Mouse (Mus musculus) ovary, postnatal 10 days (tissue): ENCODE results near the gene Atxn3.
"Not testable (repeated sequence)": the region's sequence is repeated elsewhere in the genome, so short reads cannot be mapped to it uniquely, and the experiment has no call there.

Source experiments
- DNase-seq: peaks from one replicate; pipeline ENCODE4 v3.0.0; 2022; ENCODE audit warnings: low spot score

The Atxn3 gene

GRCm38 (mm10) chr12:101958556-101958955 lies 510 bp upstream of the Atxn3 start:
- no peak for DNase-seq

DNA sequence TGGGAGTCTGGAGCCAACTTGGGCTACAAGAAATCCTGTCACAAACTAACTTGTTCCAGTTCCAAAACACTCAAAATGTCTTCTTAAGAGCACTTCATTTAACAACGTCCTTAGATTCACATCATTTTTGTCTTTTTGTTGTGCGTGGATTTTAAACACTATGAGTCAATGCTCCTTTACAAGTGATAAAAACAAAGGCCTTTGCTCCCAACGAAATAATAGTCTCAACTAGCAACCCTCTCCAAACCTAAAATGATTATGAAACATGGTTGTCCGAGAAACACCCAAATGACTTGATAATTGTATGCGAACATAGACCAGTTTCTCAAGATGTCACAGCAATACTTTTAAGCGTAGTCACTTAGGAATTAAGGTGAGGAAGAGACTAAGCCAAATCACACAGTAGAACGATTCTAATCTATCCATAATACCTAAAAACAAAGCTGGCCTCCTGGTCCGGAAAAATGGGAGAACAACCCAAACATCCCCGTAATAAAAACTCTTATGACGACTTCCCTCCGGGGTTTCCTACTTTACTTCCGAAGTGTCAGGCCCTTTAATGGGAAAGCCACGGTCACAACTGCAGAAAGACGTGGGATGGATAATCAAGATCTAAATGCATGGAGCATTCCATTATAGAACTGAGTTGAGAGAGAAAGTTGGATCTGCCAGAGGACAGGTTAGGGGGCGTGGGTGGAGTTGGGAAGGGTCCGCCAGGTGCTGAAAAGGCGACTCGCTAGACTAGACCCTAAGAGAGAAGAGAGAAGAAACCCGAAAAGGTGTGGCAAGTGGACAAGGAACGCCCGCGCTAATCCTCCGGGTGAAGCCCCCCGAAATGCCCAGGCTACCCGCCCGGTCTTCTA lies 736 bp downstream of the Atxn3 start:
- no peak for DNase-seq

- DNase-seq, result not testable (repeated sequence)
Observed at GRCm38 (mm10) chr12:101955821-101956220, 2.2 kb downstream of the Atxn3 start.

GRCm38 (mm10) chr12:101948801-101949200 lies 9.2 kb downstream of the Atxn3 start:
- DNase-seq, result no peak

- DNase-seq, result no peak
Observed at GRCm38 (mm10) chr12:101947986-101948385, 10.1 kb downstream of the Atxn3 start.

DNA sequence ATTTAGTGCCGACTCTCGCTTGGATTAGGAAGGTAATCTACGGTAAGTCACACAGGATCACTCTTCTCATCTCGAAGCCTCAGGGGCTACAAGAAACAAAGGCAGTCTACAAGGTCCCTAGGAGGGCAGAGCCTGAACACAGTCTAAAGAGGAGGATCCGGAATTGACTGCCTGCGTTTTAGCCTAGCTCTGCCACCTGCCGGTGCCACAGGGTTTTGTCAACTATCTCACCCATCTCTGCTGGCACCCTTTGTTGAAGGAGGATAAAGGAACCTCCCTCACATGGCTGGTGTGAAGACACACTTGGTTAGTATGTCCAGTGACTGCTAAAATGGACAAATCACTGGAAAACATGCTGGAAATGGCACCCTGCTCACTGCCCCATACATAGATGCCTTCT lies 20.5 kb downstream of the Atxn3 start:
- DNase-seq, result no peak

- no peak for DNase-seq
Observed at GRCm38 (mm10) chr12:101935223-101935622, 22.8 kb downstream of the Atxn3 start.

GRCm38 (mm10) chr12:101928423-101928822 lies 29.6 kb downstream of the Atxn3 start:
- DNase-seq, result no peak

- DNase-seq, result no peak
Observed at GRCm38 (mm10) chr12:101922313-101922712, 35.7 kb downstream of the Atxn3 start.

- DNase-seq, result no peak
Observed at GRCm38 (mm10) chr12:101919847-101920246, 38.2 kb downstream of the Atxn3 start.

- DNase-seq, result no peak
Observed at GRCm38 (mm10) chr12:101917165-101917564, 40.9 kb downstream of the Atxn3 start.

GRCm38 (mm10) chr12:101912626-101913490 lies 45.2 kb downstream of the Atxn3 start, which contains the start of gene Trip11:
TSS of gene Trip11 (minus strand) at chr12:101913267.
- peak; percentile 83 for DNase-seq

DNA sequence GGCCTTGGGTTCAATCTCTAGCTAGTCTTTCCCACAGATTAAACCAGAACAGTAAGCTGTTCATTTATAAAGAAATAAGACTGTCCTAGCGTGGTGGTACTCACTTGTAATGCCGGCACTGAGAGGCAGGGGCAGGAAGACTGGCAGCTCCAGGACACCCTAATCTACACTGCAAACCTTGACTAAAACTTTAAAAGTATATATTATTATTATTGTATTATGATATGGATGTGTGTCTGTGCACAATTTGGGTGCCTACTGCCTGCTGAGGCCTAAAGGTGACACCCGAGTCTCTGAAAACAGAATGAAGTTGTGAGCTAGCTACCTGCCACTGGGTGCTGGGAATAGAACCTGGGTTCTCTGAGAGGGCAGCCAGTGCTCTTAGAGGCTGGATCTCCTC lies 46.7 kb downstream of the Atxn3 start:
- DNase-seq, result no peak

DNA sequence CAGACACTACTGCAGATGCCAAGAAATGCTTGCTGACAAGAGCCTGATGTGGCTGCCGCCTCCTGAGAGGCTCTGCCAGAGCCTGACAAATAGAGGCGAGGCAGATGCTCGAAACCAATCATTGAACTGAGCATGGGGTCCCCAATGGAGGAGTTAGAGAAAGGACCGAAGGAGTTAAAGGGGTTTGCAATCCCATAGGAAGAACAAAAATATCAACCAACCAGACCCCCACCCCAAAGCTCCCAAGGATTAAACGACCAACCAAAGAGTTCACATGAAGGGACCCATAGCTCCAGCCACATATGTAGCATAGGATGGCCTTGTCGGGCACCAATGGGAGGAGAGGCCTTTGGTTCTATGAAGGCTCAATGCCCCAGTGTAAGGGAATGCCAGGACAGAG lies 47.7 kb downstream of the Atxn3 start:
- no peak for DNase-seq

DNA sequence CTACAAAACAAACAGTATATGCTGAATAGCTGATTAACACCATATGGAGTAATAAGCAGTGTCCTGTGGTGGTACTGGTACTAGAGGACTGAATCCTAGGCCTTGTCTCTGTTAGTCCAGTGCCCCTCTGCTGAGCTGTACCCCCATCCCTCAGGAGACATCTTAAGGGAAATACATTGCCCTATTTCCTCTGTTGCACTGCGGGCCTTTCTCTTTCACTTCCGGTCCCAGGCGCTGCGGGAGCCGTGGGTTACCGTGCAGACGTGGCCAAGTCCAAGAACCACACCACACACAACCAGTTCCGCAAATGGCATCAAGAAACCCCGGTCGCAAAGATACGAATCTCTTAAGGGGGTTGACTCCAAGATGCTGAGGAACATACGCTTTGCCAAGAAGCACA lies 52.2 kb downstream of the Atxn3 start:
- DNase-seq, result no peak

GRCm38 (mm10) chr12:101904906-101905305 lies 53.1 kb downstream of the Atxn3 start:
- DNase-seq, result no peak

DNA sequence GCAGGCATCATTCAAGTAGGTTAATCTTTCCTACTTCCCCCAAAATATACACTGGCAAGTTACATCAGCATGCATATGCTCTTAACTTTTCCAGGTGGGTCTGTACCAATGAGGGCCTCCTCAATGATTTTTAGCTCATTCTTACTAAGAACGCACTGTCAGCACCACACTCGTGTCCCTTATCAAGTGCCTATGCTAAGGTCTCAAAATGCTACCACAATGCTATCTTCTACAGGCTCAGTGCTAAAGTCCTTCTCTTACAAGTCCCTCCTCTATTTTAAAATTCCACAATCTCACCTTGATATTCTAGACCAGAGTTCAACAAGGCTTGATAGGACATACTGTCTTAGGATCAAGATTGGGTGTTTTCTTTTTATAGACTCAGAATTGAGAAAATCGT lies 53.9 kb downstream of the Atxn3 start:
- no peak for DNase-seq

- DNase-seq, result no peak
Observed at GRCm38 (mm10) chr12:101899671-101900245, 58.3 kb downstream of the Atxn3 start.

GRCm38 (mm10) chr12:101898966-101899365 lies 59.1 kb downstream of the Atxn3 start:
- DNase-seq, result no peak

DNA sequence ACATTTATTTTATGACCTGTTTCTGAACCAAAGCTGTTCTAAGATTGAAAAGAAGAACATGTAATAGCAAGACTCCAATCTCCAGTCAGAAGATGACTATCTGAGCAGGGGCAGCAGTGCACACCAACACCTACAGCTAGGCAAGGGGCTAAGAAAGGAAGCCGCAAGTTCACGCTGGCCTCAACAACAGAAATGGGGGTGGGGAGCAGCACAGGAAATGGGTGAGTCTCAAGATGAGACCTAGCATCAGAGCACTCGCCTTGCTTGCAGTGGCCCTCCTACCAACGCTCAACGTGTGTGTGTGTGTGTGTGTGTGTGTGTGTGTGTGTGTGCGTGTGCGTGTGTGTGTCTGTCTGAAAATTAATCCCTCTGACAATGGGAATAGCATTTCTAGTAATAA lies 60.9 kb downstream of the Atxn3 start:
- no peak for DNase-seq

GRCm38 (mm10) chr12:101893296-101893695 lies 64.8 kb downstream of the Atxn3 start:
- DNase-seq, result no peak

GRCm38 (mm10) chr12:101892832-101893231 lies 65.2 kb downstream of the Atxn3 start:
- no peak for DNase-seq

DNA sequence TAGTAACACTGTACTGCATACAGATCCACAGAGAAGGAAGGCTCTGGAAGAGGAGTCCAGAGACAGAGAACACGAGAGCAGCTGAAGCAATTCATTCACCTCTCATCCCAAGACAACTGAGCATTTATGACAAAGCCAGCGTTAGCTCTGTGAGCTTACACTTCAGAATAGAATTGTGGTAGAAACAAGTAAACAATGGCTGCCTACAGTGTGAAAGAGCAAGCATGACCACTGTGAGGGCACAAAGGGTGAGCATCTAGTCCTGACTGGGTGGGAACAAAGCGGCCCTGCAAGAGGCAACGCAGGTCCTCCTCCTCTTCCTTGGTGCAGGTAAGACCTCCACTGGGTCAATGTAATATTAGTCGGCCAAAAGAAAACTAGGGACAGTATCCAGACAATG lies 67.0 kb downstream of the Atxn3 start:
- no peak for DNase-seq
